Mouse (Mus musculus) T-helper 2 cell (primary cell): ENCODE results near the gene Bicral.
"Not testable (repeated sequence)": the region's sequence is repeated elsewhere in the genome, so short reads cannot be mapped to it uniquely, and the experiment has no call there.

Experiments used
- in situ Hi-C: fragments of 300-600 bp; cut with MboI, MseI; formaldehyde crosslinking; loops from one replicate; pipeline ENCODE4 v1.15.1; 2025; ENCODE audit warnings: high pct_unique_total_duplicates

Gene Bicral

GRCm38 (mm10) chr17:46875626-46876025 lies 17.3 kb upstream of the Bicral start:
- in situ Hi-C loops = no loop called here

DNA sequence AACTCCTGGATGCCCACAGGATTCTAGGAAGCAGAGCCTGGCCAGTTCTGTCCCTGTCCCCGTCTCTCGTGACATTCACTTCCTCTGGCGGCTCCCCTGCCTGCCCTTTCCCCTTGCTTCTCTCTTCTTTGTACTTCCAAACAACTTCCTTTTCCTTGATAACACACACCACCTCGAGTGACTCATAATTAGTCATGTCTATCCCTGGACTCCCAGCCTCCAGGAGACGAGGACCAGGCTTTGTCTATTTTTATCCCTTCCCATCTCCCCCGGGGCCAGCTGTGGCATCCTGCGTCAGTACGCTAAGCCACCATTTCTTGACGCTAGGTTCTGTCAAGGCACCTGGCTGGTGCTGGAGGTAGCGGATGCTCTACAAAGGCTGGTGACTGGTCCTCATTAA lies 15.9 kb upstream of the Bicral start:
- in situ Hi-C loops = no loop called here

DNA sequence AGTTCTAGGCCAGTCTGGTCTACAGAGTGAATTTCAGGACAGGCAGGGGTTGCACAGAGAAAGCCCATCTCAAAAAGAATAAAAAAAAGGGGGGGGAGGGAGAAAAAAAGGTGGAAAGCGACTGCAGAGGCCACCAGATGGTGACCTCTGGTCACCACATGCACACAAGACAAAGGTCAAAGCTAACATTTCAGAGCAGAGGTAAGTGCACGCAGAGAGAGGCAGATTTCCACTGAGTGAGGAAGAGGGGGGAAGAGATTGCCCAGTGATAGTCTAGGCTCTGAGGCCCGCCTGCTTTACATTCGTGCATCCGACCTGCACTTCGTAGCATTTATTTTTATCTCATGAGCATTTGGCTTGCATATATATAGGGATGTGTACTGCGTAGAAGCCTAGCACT lies 14.5 kb upstream of the Bicral start:
- in situ Hi-C loops = no loop called here

GRCm38 (mm10) chr17:46870913-46871312 lies 12.6 kb upstream of the Bicral start:
- in situ Hi-C loops = no loop called here

DNA sequence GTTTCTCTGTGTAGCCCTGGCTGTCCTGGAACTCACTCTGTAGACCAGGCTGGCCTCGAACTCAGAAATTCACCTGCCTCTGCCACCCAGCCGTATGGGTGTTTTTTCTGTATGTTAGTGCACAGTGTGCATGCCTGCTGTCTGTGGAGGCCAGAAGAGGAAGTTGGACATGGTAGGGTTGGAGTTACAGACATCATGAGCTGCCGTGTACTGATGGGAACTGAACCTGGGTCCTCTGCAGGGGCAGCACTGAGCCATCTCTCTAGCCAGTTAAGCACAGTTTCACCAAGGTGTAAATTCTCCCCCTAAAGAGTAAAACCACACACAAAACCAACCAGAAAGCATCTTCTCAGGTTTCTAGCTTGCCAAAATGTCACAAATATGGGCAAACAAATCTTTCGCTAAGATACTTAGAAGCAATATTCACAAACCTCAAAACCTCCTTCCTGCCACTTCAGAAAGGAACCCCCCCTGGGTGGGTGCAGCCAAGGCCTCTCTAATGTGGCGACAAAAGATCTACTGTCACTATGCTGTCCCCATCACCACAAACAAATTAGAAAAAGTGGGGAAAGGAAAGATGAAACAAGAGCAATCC lies 12.0 kb upstream of the Bicral start:
- in situ Hi-C loops = no loop called here

DNA sequence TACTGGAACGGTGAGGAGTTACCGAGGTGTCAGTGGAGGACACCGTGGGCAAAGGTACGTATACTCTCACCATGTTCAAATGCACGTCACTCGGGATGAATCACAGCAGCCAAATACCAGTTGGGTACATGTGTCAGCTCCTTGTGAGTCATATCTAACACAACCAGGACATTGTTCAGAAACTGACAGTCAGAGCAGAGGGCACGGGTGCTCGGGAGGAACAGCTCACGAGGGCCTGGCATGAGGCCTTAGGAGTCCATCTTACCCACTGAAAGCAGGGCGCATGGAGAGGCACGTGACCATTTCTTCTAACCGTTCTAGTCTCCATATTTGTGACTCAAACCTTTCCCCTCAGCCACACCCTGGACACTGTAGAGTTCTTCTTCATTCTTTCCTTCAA lies 8.6 kb upstream of the Bicral start:
- in situ Hi-C loops = no loop called here

DNA sequence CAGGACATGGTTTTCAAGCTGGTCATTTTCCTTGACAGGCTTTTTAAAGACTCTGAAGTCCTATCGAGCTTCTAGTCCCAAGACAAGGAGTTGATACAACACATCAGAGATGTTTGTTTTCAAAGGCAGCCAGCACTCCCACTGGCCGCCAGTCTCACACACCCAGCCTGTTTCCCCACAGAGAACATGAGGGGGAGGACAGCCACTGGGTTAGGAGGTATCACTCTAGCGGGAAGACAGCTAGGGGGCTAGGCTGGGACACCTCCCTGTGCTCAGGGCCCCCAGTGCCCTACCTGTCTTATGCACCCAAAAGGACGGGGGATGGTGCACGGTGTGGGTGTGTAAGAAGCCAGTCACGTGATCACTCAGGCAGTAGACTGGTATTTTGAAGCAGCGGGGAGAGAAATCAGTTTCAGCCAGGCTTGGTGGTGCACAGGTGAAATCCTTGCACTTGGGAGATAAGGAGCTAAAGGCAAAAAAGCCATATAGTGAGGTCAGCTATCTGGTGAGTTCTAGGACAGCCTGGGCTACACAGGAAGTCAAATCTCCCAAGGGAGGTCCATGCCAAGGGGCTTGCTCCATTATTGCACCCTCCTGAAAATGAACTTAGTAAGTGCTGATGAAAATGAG lies 6.4 kb upstream of the Bicral start:
- in situ Hi-C loops = no loop called here

DNA sequence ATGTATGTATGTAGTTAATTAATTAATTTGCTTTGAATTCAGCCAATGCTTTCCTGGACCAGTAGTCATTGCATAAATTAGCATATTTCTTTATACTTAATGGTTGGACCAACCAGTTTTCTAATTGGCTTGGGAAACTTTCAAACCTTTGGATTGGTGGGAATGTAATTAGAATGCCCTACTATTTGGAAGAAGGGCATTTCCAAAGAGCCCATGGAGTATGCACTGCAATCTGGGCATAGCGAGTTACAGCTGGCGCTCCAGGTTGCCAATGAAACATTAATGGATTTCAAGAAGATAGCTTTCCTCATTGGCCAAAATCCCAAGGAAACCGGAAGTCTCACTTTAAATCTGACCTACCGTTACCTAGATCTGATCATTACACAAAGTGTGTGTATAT lies 1.8 kb upstream of the Bicral start:
- in situ Hi-C loops = no loop called here

DNA sequence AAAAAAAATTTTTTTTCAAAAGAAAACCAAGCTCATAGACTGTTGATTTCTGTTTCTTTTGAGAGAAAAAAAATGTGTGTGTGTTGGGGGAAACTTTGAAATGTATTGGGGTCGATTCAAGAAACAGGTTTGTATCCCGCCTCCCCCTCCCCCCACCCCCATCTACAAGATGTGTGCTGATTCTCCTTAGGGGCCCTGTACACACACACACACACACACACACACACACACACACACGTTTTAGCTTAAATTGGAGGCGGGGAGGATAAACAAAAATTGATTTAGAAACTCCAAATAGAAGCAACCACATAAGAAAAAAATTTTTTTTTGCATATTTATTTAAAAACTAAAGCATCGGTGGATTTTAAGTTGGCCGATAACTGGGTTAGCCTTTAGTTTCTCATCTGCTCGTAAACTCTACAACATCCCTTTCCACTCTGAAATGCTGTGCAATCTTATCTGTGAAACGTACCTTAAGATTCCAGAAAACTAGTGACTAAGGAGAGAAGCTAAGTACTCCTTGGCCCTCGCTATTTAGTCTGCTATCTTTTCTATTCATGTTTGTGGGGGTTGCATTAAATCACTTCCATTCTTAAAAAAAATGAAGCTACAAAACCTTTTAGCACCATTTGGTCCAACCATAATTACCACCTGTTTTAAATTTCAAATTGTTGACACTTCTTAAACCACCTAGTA lies 615 bp upstream of the Bicral start:
- in situ Hi-C loops = no loop called here

DNA sequence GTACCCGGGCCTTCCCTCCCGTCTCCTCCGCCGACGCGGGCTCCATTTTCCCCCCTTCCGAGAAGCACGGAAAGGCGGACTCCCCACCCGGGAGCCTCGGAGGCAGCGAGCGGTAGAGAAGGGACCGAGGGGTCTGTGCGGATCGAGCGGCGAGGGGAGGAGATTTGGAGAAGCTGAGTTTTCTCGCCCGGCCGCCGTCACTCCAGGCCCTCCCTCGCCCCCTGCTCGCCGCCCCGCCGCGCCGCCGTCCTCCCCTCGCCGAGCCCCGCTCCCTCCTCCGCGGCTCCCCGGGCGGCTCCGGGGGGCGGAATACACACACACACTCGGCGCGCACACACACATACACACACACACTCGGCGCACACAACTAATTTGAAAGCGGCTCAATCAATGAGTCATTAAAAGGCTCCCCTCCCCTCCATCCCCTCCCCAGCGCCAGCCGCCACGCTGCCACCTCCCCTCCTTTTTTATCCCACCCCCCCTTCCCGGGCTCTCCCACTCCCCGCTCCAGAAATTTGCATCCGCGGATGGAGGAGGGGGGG lies 850 bp downstream of the Bicral start:
- in situ Hi-C loops = no loop called here

GRCm38 (mm10) chr17:46856471-46857360 lies 1.6 kb downstream of the Bicral start:
- in situ Hi-C loops = no loop called here

- in situ Hi-C loops = no loop called here
These were observed 2.2 kb downstream of the Bicral start for GRCm38 (mm10) chr17:46856107-46856388.

GRCm38 (mm10) chr17:46855328-46856106 lies 2.8 kb downstream of the Bicral start:
- in situ Hi-C loops = no loop called here

DNA sequence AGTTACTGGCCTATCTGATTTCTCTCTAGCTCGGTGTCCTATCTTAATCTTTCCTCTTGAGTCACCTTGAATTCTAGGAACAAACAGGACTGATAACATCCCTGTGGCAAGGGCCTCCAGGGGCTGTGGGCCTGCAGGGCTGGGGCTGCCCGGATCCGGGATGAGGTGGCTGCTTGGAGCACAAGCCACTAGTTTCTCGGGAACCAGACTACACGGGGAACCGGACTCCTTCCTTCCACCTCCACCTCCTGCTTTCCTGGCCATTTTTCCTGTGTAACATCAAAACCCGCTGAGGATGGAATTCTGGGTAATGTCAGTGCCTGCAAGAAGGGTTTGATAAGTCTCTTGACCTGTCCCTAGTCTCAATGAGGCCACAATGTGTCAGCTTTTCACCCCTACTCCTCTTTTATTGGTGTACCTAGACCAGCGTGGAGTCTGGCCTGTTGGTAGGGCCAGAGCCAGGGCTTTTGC lies 3.6 kb downstream of the Bicral start:
- in situ Hi-C loops = no loop called here

DNA sequence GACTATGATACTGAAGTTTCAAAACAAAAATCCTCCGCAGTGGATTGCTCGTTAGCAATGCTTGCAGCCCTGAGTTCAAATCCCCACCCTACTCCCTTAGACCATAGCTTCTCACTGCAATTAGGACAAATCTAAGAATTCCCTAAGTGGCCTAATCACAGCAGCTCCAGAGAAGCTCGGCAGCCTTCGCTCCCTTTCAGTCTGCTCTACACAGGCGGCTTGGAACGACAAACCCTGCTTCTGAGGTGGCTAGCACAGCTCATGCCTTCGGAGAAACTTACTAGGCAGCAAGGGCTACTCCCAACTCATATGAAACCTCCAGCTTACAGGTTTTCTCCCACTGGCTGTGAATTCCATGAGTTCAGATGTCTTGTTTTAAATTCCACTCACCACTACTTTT lies 4.2 kb downstream of the Bicral start:
- in situ Hi-C loops = no loop called here

DNA sequence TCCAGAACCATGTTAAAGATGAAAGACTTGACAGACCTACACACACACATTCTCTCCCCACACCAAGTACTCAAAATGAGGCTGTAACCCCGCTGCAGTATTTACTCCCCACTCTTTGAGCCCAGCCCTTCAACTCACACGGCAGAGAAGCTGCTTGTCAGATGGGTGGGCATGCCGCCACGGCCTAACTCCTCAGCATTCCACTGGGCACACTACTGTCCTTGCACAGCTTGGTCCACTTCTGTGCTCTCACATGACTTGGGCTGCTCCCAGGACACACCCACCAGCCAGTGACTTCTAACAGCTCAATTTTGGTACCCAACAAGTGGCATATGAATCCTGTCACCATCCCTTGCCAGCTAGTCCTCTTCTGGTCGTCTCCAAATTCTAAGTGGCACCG lies 5.0 kb downstream of the Bicral start:
- in situ Hi-C loops = no loop called here

DNA sequence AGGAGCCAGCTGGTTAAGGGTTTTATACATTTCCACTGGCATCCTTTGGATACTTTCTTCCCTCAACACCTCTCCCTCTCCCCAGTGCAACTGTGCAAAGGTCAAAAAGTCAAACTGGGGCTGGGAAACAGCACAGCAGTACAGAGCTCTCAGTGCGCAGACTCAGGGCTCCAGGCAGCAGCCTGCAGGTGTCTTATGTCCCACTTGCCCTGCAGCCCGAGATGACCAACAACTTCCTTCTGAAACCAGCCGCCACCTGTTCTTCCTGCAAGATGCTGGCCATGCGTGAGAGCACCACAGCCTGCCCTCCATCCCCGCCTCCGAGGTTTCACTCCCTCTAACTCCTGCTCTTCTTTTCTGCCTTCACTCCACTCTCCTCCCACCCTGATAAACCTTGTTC lies 5.6 kb downstream of the Bicral start:
- in situ Hi-C loops = no loop called here

DNA sequence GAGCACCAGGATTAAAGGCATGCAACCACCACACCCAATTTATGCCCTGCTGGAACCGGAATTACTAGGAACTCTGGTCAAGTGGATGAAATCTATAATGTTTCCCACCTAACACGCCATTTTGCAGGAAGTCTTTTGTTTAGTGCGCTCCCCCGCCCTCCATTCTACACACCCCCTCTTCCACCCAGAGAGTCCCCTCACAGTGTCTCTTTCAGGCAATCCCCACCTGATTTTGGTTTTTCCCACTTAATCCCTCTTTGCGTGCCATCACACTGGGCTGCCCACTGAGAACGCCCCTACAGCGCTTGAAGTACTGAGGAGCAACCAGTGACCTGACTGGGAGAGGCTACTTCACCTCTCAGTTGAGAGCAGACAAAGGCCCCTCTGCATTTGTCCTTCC lies 11.1 kb downstream of the Bicral start:
- in situ Hi-C loops = no loop called here

GRCm38 (mm10) chr17:46846573-46846972 lies 11.7 kb downstream of the Bicral start:
- in situ Hi-C loops = not testable (repeated sequence)

DNA sequence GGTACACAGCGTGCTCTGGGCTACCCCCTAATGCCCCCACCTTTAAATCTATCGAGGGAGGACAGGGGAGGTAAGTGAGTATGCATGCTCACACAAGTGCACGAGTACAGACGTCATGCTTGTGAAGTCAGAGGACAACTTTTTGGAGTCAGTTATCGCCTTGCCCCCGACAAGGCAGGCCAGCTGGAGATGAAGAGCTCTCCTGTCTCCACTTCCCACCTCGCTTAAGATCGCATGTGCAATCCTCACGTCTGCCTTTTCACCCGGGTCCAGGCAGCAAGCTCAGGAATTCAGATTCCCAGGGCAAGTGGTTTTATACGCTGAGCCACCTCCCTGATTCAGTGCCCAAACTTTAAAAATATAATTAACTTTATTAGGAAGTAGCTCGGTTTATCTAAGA lies 13.0 kb downstream of the Bicral start:
- in situ Hi-C loops = no loop called here

DNA sequence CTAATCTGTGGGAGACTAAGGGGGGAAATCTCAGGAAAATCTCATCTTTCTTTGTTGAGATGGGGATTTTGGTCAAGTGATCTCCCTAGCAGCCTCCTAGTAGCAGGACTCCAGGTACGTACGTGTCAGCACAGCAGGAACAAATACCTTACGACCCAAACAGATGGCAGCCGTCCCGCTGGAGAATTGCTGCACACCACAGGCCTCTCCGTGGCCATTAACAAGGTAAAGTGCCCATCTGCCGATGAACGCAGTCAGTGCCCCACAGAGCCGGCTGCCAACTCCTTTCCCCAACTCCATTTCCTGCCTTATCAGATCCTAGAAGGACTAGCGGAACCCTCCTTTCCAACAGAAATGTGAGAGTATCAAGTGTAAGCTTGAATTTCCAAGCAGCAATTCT lies 13.5 kb downstream of the Bicral start:
- in situ Hi-C loops = no loop called here
